Mouse (Mus musculus) midbrain, embryonic 14.5 days (tissue): Measurements from ENCODE around the gene Syn3. TPM values are rescaled to one million over a fixed set of nuclear protein-coding genes. Genes with fewer than 3 reads are reported as not detected.

Experiments
- ATAC-seq: fragments of 200-750 bp; cut with Nextera tagmentation; 2 replicates; pipeline ENCODE4 v1.8.0; 2017; ENCODE audit warnings: moderate number of reproducible peaks, moderate library complexity; ENCODE audit not compliant: low FRiP score, low TSS enrichment
- DNase-seq: peaks from one replicate; pipeline ENCODE4 v3.0.0-alpha.2; 2015
- H3K27ac ChIP-seq: fragments of 300-500 bp; sonication (generic); replicated peaks from 2 replicates; pipeline ENCODE4 v1.5.1; 2014; ENCODE audit warnings: mild to moderate bottlenecking, low read depth, low read length, moderate library complexity
- H3K27me3 ChIP-seq: fragments of 300-500 bp; sonication (generic); 2 replicates; pipeline ENCODE4 v1.6.1; 2014; ENCODE audit warnings: low read length, control low read depth, mixed read lengths; ENCODE audit not compliant: control insufficient read depth, insufficient read depth
- H3K36me3 ChIP-seq: fragments of 300-500 bp; sonication (generic); 2 replicates; pipeline ENCODE4 v1.6.1; 2014; ENCODE audit warnings: low read length, control low read depth; ENCODE audit not compliant: control insufficient read depth, insufficient read depth
- H3K4me1 ChIP-seq: fragments of 300-500 bp; sonication (generic); 2 replicates; pipeline ENCODE4 v1.6.1; 2014; ENCODE audit warnings: mild to moderate bottlenecking, antibody characterized with exemption, low read length, control low read depth; ENCODE audit not compliant: control insufficient read depth, insufficient read depth
- H3K4me2 ChIP-seq: fragments of 300-500 bp; sonication (generic); 2 replicates; pipeline ENCODE4 v1.6.1; 2014; ENCODE audit warnings: mild to moderate bottlenecking, low read length, moderate library complexity
- H3K4me3 ChIP-seq: fragments of 300-500 bp; sonication (generic); replicated peaks from 2 replicates; pipeline ENCODE4 v1.5.1; 2014; ENCODE audit warnings: low read depth, low read length
- H3K9ac ChIP-seq: fragments of 300-500 bp; sonication (generic); replicated peaks from 2 replicates; pipeline ENCODE4 v1.6.1; 2014; ENCODE audit warnings: mild to moderate bottlenecking, low read length, moderate library complexity
- H3K9me3 ChIP-seq: fragments of 300-500 bp; sonication (generic); 2 replicates; pipeline ENCODE4 v1.6.1; 2016; ENCODE audit warnings: low read length, control low read depth, mixed read lengths; ENCODE audit not compliant: control insufficient read depth
- WGBS: fragments of 180-500 bp; shearing (Covaris S2); extraction: QIAGEN DNeasy Blood & Tissue Kit; methylation state at CpG from one replicate; pipeline ENCODE4 v1.1.7; 2014; 5-methylcytosine and 5-hydroxymethylcytosine counted together
- polyA plus RNA-seq: library from polyadenylated mRNA; unstranded; fragments of >200 nt; fragmentation: Nextera tagmentation; extraction: Ambion mirVana; gene quantifications from 2 replicates; pipeline ENCODE4 v1.2.1, GENCODE M21; 2014

The Syn3 gene
- polyA plus RNA-seq, 1 experiment from 2014 or later = 25.6 TPM

- ATAC-seq (peak; percentile 50; the same call in 1 of the 2 replicates), DNase-seq (peak; percentile 75)
- no peaks in the 10 kb centered on the region for H3K4me1 ChIP-seq
- no peaks in the 10 kb centered on the region for H3K27me3 ChIP-seq
- H3K27ac ChIP-seq = peak overlapping the region; percentile 33; the same call in 1 of the 2 replicates
- no peak overlapping the region for H3K4me3 ChIP-seq
- H3K9me3 ChIP-seq = no peaks in the 10 kb centered on the region
- WGBS = 57% methylated on average over 8 of the region's 8 CpGs
- H3K9ac ChIP-seq = no peak overlapping the region
- H3K4me2 ChIP-seq = peak overlapping the region; percentile 7; the same call in 1 of the 2 replicates
- H3K36me3 ChIP-seq = no peaks in the 10 kb centered on the region
Measured at GRCm38 (mm10) chr10:86376392-86377185, 122.1 kb downstream of the Syn3 start.

DNA sequence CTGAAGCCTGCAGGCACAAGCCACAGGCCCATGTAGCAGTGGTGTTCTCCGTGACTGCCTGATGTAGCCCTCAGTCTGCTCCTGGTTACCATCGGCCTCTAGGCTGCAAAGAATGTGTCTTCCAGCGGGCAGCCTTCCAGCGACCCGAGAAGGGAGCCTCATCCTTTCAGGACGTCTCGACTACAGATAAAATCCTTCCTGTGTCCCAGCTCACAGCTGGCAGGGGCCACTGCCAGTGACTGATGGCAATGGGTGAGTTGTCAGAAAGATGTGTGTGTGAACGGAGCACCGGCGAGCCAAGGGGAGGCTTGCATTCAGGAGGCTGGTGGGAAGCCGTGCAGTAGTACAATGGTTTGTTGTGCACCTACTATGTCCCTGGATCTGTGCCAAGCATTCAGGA lies 122.8 kb downstream of the Syn3 start:
- Histone ChIP-seq H3K4me3 (no peak overlapping the region), H3K4me2 (no peak overlapping the region), H3K27me3 (no peaks in the 10 kb centered on the region), H3K9ac (no peak overlapping the region), H3K36me3 (no peaks in the 10 kb centered on the region), H3K27ac (no peak overlapping the region), H3K9me3 (no peaks in the 10 kb centered on the region), H3K4me1 (no peaks in the 10 kb centered on the region)
- 60% methylated on average over 11 of the region's 11 CpGs for WGBS
- DNase-seq = peak; percentile 40
- no peak for ATAC-seq

GRCm38 (mm10) chr10:86374061-86374460 lies 124.6 kb downstream of the Syn3 start:
- Histone ChIP-seq H3K9me3 (no peaks in the 10 kb centered on the region), H3K27me3 (no peaks in the 10 kb centered on the region), H3K9ac (no peak overlapping the region), H3K4me1 (no peaks in the 10 kb centered on the region), H3K36me3 (no peaks in the 10 kb centered on the region), H3K27ac (no peak overlapping the region), H3K4me2 (no peak overlapping the region), H3K4me3 (no peak overlapping the region)
- WGBS = 89% methylated on average over 2 of the region's 2 CpGs
- no peak for DNase-seq
- ATAC-seq = no peak

GRCm38 (mm10) chr10:86371561-86371960 lies 127.1 kb downstream of the Syn3 start:
- no peak overlapping the region for H3K4me2 ChIP-seq
- ATAC-seq = no peak
- no peak overlapping the region for H3K4me3 ChIP-seq
- H3K27ac ChIP-seq = no peak overlapping the region
- no peaks in the 10 kb centered on the region for H3K4me1 ChIP-seq
- H3K9ac ChIP-seq = no peak overlapping the region
- H3K9me3 ChIP-seq = no peaks in the 10 kb centered on the region
- H3K36me3 ChIP-seq = no peaks in the 10 kb centered on the region
- no peaks in the 10 kb centered on the region for H3K27me3 ChIP-seq
- DNase-seq = no peak

GRCm38 (mm10) chr10:86369346-86369745 lies 129.3 kb downstream of the Syn3 start:
- ATAC-seq (no peak), DNase-seq (no peak)
- Histone ChIP-seq H3K36me3 (no peaks in the 10 kb centered on the region), H3K9me3 (no peaks in the 10 kb centered on the region), H3K9ac (no peak overlapping the region), H3K27ac (no peak overlapping the region), H3K27me3 (no peaks in the 10 kb centered on the region), H3K4me1 (no peaks in the 10 kb centered on the region), H3K4me3 (no peak overlapping the region), H3K4me2 (no peak overlapping the region)
- 89% methylated on average over 4 of the region's 4 CpGs for WGBS

DNA sequence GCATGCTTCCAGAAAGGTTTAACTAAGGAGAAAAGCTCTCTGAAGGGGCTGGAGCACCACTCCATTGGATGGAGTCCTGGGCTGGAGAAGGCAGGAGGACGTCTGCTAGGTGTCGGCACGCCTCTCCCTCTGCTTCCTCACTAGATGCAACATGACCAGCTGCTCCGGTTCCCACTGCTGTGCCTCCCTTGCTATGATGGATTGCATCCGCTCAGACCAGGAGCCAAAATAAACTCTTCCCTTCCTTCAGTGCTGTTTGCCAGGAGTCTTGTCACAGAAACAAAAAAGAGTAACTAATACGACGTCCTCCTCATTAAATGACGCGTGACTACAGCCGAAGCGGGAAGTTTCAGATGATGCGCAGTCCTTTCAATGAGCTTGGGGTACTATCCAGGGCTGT lies 129.9 kb downstream of the Syn3 start:
- WGBS = 92% methylated on average over 12 of the region's 12 CpGs

DNA sequence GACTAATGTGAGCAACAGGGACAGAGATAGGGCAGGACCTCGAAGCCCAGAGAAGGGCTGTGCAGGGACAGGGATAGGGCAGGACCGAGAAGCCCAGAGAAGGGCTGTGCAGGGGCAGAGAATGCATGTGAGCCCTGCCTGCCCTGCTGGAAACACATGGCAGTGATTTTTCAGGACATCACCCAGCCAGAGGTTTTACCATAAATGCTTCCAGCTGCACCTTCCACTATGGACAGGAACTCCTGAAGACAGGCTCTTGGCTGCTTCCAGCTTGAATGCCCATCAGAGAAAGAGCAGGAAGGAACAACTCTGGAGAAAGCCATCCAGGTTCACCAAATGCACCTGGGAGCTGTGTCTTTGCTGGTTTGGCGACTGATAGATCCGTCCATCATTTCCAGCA lies 131.3 kb downstream of the Syn3 start:
- H3K9me3 ChIP-seq = no peaks in the 10 kb centered on the region
- ATAC-seq (no peak), DNase-seq (no peak)
- H3K4me2 ChIP-seq = no peak overlapping the region
- H3K4me1 ChIP-seq = no peaks in the 10 kb centered on the region
- WGBS = 92% methylated on average over 4 of the region's 4 CpGs
- H3K36me3 ChIP-seq = no peaks in the 10 kb centered on the region
- no peak overlapping the region for H3K27ac ChIP-seq
- no peak overlapping the region for H3K9ac ChIP-seq
- H3K27me3 ChIP-seq = no peaks in the 10 kb centered on the region
- no peak overlapping the region for H3K4me3 ChIP-seq

More for the DNA sequence above, 129.9 kb downstream of the Syn3 start:
- Histone ChIP-seq H3K9ac (no peak overlapping the region), H3K4me2 (no peak overlapping the region), H3K27ac (no peak overlapping the region), H3K4me1 (no peaks in the 10 kb centered on the region), H3K4me3 (no peak overlapping the region), H3K27me3 (no peaks in the 10 kb centered on the region), H3K9me3 (no peaks in the 10 kb centered on the region), H3K36me3 (no peaks in the 10 kb centered on the region)
- ATAC-seq (no peak), DNase-seq (no peak)

DNA sequence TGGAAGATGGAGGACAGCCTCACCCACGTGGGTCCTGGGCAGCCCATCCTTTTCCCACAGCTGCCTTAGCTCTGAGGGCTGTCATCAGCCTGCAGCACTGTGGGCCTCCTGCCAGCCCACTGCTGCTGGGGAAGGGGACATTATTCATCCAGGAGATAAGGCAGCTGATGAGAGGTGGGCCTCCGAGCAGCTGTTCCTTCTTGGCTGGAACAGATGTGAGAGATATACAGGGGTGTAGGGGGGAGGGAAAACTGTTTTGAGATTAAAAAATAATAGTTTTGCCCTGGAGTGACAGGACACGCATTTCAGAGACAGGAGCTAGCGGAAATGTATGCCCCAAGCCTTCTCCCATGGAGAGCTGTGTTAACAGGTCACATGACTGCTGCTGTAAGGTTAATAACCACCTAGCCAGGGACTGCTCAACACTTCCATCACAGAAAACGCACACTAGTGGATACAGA lies 133.0 kb downstream of the Syn3 start:
- no peak overlapping the region for H3K27ac ChIP-seq
- no peaks in the 10 kb centered on the region for H3K27me3 ChIP-seq

DNA sequence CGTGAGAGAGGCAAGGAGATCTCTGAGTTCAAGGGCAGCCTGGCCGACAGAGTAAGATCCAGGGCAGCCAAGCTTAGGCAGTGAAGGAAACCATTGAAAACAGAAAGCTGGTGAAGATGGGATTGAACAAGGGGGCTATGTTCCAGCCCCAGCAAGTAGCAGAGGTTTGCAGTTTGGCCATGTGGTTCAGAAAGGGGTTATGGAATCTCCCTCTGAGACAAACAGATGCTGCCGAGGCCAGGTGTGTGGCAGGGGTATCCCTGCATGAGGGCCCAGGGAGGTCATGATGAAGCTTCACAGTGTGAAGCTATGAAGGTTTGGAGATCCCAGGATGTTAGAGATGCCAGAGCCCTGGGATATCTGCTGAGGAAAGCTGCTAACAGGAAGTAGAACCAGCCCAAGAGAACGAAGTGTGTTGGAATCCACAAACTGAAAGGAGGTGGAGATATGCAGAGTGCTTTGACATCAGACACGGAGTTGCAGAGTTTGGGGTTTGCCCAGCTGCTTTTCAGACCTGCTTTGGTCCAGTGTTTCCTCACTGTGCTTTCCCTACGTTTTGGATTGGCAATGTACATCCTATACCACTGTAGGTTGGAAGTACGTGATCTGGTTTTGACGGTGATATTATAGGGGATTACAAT lies 134.9 kb downstream of the Syn3 start:
- H3K27me3 ChIP-seq = no peaks in the 10 kb centered on the region
- H3K4me3 ChIP-seq = no peak overlapping the region
- DNase-seq (no peak), ATAC-seq (no peak)
- no peak overlapping the region for H3K9ac ChIP-seq
- whole genome bisulfite sequencing = 90% methylated on average over 8 of the region's 8 CpGs
- H3K4me1 ChIP-seq = no peaks in the 10 kb centered on the region
- H3K27ac ChIP-seq = no peak overlapping the region
- no peaks in the 10 kb centered on the region for H3K36me3 ChIP-seq
- H3K4me2 ChIP-seq = no peak overlapping the region
- H3K9me3 ChIP-seq = no peaks in the 10 kb centered on the region

More for the DNA sequence above, 133.0 kb downstream of the Syn3 start:
- ATAC-seq (peak; percentile 43; the same call in 1 of the 2 replicates), DNase-seq (peak; percentile 12)
- H3K9ac ChIP-seq = no peak overlapping the region
- H3K9me3 ChIP-seq = no peaks in the 10 kb centered on the region
- no peaks in the 10 kb centered on the region for H3K36me3 ChIP-seq
- no peaks in the 10 kb centered on the region for H3K4me1 ChIP-seq
- H3K4me3 ChIP-seq = no peak overlapping the region
- H3K4me2 ChIP-seq = no peak overlapping the region
- WGBS = 61% methylated on average over 5 of the region's 5 CpGs
